Mouse (Mus musculus) erythroblast, embryonic 14.5 days (primary cell): ENCODE data around the gene Grik1. TPM values are rescaled to one million over a fixed set of nuclear protein-coding genes. Genes with fewer than 3 reads are reported as not detected.

Experiments
- H3K27me3 ChIP-seq: 2 replicates; pipeline ENCODE4 v1.6.1; 2012; ENCODE audit warnings: inconsistent platforms; ENCODE audit not compliant: control insufficient read depth
- H3K36me3 ChIP-seq: 2 replicates; pipeline ENCODE4 v1.6.1; 2012; ENCODE audit warnings: mild to moderate bottlenecking, inconsistent platforms; ENCODE audit not compliant: control insufficient read depth
- H3K4me1 ChIP-seq: 2 replicates; pipeline ENCODE4 v1.6.1; 2012; ENCODE audit warnings: inconsistent platforms; ENCODE audit not compliant: control insufficient read depth
- H3K4me3 ChIP-seq: replicated peaks from 2 replicates; pipeline ENCODE3; 2012; ENCODE audit warnings: moderate library complexity, mild to moderate bottlenecking, inconsistent platforms
- H3K9me3 ChIP-seq: 2 replicates; pipeline ENCODE4 v1.6.1; 2012; ENCODE audit warnings: low read length, inconsistent platforms, mixed read lengths; ENCODE audit not compliant: control insufficient read depth
- GATA1 ChIP-seq: IDR thresholded peaks from 2 replicates; pipeline ENCODE4 v1.6.1; 2012; ENCODE audit warnings: low read length, inconsistent platforms, mixed read lengths
- TAL1 ChIP-seq: IDR thresholded peaks from 3 replicates; pipeline ENCODE4 v1.6.1; 2012; ENCODE audit warnings: low read length, inconsistent platforms, mixed read lengths
- polyA plus RNA-seq: library from polyadenylated mRNA; stranded (reverse); fragments of >175 nt; gene quantifications from 2 replicates; pipeline ENCODE4 v1.2.3, GENCODE M21; 2012

The Grik1 gene
- not detected in 2 replicates for polyA plus RNA-seq

DNA sequence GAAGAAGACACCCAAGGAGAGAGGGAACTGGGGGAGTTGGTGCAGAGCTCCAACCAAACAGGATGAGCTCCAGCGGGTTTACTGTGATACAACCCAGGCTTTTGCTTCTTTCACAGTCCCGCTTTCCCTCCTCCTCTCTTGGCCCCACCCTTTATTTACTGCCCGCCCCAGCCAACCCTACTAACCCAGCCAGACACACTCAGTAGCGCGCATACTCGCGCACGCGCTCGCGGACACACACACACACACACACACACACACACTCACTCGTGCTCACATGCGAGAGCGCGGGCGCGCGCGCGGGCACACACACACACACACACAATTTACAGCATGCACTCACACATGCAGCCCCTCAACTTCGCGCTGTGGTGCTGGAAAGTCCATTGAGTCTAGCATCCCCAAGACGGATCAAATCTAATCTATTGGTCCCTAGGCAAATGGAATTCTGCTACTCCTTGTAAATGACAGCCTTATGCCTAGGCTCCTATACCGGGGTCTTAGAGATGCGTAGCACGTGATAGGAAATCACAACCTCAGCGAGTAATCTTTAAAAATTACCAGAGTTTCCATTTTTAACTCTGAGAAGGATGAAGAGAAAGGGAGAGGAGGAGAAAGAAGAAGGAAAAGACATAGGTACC lies at the start of gene Grik1:
Grik1 (minus strand) TSS at position 134 of the 641 bp plus-strand sequence.
- Histone ChIP-seq H3K36me3 (no peaks in the 10 kb centered on the region), H3K27me3 (peaks cover 19% of the 10 kb centered on the region), H3K4me1 (no peaks in the 10 kb centered on the region), H3K9me3 (peaks cover 3% of the 10 kb centered on the region; the same call in 1 of the 2 replicates), H3K4me3 (no peak within 1 kb of the TSS)
- TF ChIP-seq TAL1 (no peak), GATA1 (no peak)

DNA sequence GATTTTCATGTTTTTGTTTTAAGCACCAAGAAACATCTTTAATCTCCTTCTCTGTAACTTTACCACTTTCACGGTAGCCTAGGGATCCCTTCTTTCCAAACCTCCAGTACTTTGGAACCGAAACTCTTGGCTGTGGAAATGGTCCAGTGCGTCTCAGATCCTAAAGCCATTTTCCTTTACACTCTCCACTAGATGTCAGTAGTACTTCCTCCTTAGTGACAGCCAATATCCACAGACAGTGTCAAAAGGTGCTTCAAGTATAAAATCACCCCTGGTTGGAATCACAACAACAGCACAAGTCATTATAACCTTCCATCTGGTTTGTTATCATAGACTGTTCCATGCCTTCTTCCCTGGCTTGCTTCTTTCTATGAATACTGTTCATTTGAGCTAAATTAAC lies 4.1 kb upstream of the Grik1 start:
- H3K27me3 ChIP-seq = peaks cover 12% of the 10 kb centered on the region
- no peaks in the 10 kb centered on the region for H3K36me3 ChIP-seq
- H3K4me3 ChIP-seq = no peak overlapping the region
- H3K4me1 ChIP-seq = no peaks in the 10 kb centered on the region
- TF ChIP-seq GATA1 (no peak), TAL1 (no peak)
- peaks cover 3% of the 10 kb centered on the region; the same call in 1 of the 2 replicates for H3K9me3 ChIP-seq

DNA sequence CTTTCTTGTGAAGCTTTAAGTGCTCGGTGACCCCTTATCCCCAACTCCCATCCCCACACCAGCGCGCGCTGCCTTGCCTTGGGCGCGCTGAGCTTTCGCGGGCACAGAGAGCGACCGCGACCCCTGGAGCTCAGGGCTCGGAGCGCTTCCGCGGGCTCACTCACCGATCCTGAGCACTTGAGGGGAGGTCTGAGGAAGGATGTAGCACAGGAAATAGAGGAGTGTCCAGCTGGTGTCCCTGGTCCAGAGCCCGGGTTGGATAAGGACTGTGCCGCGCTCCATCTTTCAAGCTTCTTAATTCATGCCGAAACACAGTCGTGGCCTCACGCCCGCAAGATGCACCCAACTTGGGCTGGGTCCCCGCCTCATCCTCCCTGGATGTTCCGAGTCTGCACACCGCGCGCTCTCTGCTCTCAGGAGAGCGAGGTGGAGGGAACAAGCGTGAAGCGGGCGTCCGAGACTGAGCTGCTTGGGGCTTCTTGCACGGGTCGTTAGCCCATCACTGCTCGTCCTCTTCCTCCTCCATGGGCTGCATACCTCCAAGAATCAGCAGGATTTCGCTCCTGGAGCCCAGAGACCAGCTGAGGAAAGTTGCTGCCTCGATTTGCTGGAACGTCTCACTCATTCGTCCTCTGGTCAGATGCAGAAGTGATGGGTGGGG lies 514 bp downstream of the Grik1 start:
- Histone ChIP-seq H3K27me3 (peaks cover 19% of the 10 kb centered on the region), H3K9me3 (peaks cover 3% of the 10 kb centered on the region; the same call in 1 of the 2 replicates), H3K36me3 (no peaks in the 10 kb centered on the region), H3K4me3 (no peak overlapping the region), H3K4me1 (no peaks in the 10 kb centered on the region)
- TF ChIP-seq TAL1 (no peak), GATA1 (no peak)

DNA sequence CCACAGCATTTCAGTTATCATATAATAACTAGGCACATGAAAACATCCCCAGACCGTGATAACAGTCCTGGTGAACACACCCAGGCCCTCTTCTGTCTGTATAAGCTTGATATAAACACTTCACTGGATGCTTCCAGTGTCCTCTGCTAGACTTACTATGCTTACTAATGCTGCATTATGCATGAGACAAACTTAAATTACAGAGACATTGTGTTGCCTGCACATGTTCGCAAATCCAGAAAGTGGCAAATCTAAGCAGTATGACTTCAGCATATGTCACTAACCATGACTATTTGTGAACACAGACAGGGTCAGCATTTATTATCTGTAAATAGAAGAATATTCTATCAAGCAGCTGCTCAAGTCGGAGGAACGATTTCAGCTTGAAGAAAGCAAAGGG lies 31.7 kb downstream of the Grik1 start:
- no peaks in the 10 kb centered on the region for H3K27me3 ChIP-seq
- no peaks in the 10 kb centered on the region for H3K9me3 ChIP-seq
- no peaks in the 10 kb centered on the region for H3K4me1 ChIP-seq
- TF ChIP-seq TAL1 (no peak), GATA1 (no peak)
- no peak overlapping the region for H3K4me3 ChIP-seq
- H3K36me3 ChIP-seq = no peaks in the 10 kb centered on the region

DNA sequence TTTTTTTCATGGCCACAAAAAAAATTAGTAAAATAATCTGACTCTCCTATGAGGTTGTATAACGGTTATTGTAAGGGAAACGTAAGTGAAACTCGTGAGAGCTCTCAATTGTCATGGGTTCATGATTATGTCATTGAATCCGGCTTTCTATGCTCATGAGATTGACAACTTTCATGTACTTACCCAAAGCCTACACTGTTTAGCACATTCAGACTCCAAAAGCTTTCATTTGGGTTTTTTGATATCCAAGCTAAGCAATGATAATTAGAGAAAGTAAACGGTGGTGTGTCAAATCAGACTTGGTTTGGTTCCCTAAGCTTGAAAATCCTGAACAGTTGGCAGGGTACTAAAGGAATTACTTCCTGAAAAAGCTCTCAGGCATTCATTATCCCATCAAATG lies 33.0 kb downstream of the Grik1 start:
- TF ChIP-seq TAL1 = no peak
- no peak for TF ChIP-seq GATA1
- no peaks in the 10 kb centered on the region for H3K27me3 ChIP-seq
- H3K4me3 ChIP-seq = no peak overlapping the region
- H3K4me1 ChIP-seq = no peaks in the 10 kb centered on the region
- no peaks in the 10 kb centered on the region for H3K36me3 ChIP-seq
- H3K9me3 ChIP-seq = peaks cover 4% of the 10 kb centered on the region; the same call in 1 of the 2 replicates

DNA sequence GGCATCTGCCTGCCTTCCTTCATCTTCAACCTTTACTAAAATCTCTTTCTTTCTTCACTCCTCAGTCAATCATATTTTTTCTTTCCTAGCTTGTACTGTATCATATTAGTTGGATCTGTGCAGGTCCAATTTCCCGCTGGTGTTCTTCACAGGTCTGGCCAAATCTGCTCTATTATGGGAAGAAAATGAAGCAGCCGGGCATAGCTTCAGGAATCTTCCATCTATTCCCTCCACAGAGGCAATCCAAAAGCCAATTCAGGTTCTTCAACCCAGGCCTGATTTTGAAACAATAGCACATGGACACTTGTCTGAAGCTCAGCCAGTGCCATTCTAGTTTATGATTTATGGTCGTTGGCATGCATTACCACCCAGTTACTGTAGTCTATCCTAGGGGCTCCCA lies 34.0 kb downstream of the Grik1 start:
- Histone ChIP-seq H3K4me3 (no peak overlapping the region), H3K9me3 (peaks cover 4% of the 10 kb centered on the region; the same call in 1 of the 2 replicates)
- TF ChIP-seq TAL1 (no peak), GATA1 (no peak)

DNA sequence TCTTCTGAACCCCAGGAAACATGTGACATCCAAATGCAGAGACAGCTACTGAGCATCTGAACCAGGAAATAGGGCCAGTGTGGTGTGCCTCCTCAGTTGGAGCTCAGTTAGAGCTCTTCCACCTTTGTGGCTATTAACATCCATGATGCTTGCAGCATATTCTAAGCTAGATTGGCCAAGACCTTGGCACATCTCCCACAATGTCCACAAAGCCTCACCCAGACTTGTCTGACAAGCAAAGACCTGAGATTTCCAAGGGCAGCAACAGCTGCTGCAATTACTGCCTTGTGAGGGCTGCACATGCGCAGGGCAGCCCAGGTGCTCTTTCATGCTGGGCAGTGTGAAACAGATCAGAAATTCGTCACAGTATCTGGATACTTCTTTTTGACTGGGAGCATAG lies 37.4 kb downstream of the Grik1 start:
- no peak overlapping the region for H3K4me3 ChIP-seq
- TF ChIP-seq TAL1 (no peak), GATA1 (no peak)
- no peaks in the 10 kb centered on the region for H3K36me3 ChIP-seq
- peaks cover 4% of the 10 kb centered on the region; the same call in 1 of the 2 replicates for H3K9me3 ChIP-seq
- H3K27me3 ChIP-seq = no peaks in the 10 kb centered on the region
- H3K4me1 ChIP-seq = no peaks in the 10 kb centered on the region

More for the DNA sequence above, 34.0 kb downstream of the Grik1 start:
- Histone ChIP-seq H3K4me1 (no peaks in the 10 kb centered on the region), H3K36me3 (no peaks in the 10 kb centered on the region), H3K27me3 (no peaks in the 10 kb centered on the region)

DNA sequence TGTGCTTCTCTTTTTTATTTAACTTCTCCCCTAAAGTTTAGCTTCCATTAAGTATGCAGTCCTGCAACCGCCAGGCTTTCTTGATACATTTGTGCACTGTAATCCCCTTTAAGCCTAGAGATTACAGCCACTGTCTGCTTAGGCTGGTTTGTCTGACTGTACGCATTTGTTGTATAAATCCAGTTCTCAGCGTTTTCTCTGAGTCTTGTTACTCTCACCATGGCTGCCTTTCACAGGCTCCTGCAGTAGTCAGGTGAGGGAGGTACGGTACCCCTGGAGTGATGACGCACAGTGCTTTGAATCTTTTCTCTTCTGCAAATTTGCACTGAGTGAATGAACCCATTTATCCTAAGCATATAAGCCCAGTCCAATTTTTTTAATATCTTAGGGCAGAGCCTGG lies 39.0 kb downstream of the Grik1 start:
- H3K9me3 ChIP-seq = peaks cover 4% of the 10 kb centered on the region; the same call in 1 of the 2 replicates
- no peaks in the 10 kb centered on the region for H3K36me3 ChIP-seq
- H3K4me1 ChIP-seq = no peaks in the 10 kb centered on the region
- H3K27me3 ChIP-seq = no peaks in the 10 kb centered on the region
- TF ChIP-seq TAL1 (no peak), GATA1 (no peak)
- H3K4me3 ChIP-seq = no peak overlapping the region

DNA sequence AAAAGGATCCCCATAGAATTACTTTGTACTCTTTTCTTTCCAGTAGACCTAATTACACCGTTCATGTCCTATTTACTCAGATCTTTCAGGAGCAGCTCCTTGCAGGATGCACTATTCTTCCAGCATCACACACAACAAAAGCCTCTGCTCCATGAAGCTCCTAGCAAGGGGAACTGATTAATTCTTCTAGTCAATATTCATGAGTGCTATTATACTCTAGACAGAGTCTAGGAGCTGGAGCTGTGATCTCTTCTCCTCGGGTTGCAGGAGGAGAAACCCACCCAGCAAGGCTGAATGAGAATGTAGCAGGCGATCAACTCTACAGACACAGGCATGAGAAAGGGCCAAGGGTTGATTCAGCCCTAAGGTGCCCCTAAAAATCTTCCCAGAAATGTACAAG lies 40.2 kb downstream of the Grik1 start:
- H3K4me1 ChIP-seq = no peaks in the 10 kb centered on the region
- no peak overlapping the region for H3K4me3 ChIP-seq
- H3K9me3 ChIP-seq = peaks cover 4% of the 10 kb centered on the region; the same call in 1 of the 2 replicates
- TF ChIP-seq TAL1 = no peak
- TF ChIP-seq GATA1 = no peak
- H3K27me3 ChIP-seq = no peaks in the 10 kb centered on the region
- H3K36me3 ChIP-seq = no peaks in the 10 kb centered on the region
